Mouse (Mus musculus) forebrain, embryonic 10.5 days (tissue): ENCODE measurements at regions not wholly inside any gene's neighbourhood (a gene's known extent, or its start where the extent isn't known, plus 50 kb on each side); places are given as distances from the start of the nearest gene placed in this dataset.

Experiments used
- DNase-seq: peaks from one replicate; pipeline ENCODE4 v3.0.0-alpha.2; 2017; ENCODE audit warnings: low spot score; ENCODE audit errors: extremely low spot score
- H3K27ac ChIP-seq: fragments of 300-500 bp; sonication (generic); 2 replicates; pipeline ENCODE4 v1.5.1; 2016; ENCODE audit warnings: mild to moderate bottlenecking
- H3K27me3 ChIP-seq: fragments of 300-500 bp; sonication (generic); 2 replicates; pipeline ENCODE4 v1.6.1; 2016; ENCODE audit warnings: mild to moderate bottlenecking; ENCODE audit not compliant: poor library complexity, severe bottlenecking
- H3K36me3 ChIP-seq: fragments of 300-500 bp; sonication (generic); replicated peaks from 2 replicates; pipeline ENCODE4 v1.6.1; 2016; ENCODE audit warnings: mild to moderate bottlenecking, moderate library complexity
- H3K4me1 ChIP-seq: fragments of 300-500 bp; sonication (generic); 2 replicates; pipeline ENCODE4 v1.6.1; 2016
- H3K4me3 ChIP-seq: fragments of 300-500 bp; sonication (generic); 2 replicates; pipeline ENCODE4 v1.5.1; 2016; ENCODE audit warnings: mild to moderate bottlenecking, moderate library complexity
- H3K9me3 ChIP-seq: fragments of 300-500 bp; sonication (generic); 2 replicates; pipeline ENCODE4 v1.6.1; 2016; ENCODE audit warnings: mild to moderate bottlenecking, moderate library complexity
- whole genome bisulfite sequencing: fragments of 180-500 bp; shearing (Covaris S2); methylation state at CpG from one replicate; pipeline ENCODE4 v1.1.7; 2016; 5-methylcytosine and 5-hydroxymethylcytosine counted together

DNA sequence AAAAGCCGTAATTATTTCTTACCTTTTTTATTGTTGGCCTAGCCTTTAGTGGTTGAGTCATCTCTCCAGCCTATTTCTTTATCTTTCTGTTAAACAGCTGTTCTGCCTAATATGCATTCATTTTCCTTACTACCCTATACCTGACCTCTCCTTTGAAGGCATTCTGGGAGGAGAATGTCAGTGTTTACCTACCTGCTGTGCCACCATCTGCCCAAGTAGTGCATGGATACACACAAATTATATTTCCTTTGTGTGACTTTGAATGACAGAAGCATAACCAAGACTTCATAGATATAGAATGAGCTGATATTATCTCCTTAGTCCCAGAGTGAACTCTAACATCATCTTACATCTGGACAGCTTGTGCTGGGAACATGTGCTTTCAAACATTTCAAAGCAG, 293.5 kb upstream of the Tom1l1 start:
- H3K4me1 ChIP-seq: no peaks in the 10 kb centered on the region
- H3K27ac ChIP-seq: no peak overlapping the region
- no peak overlapping the region for H3K4me3 ChIP-seq
- H3K36me3 ChIP-seq: no peaks in the 10 kb centered on the region
- no peaks in the 10 kb centered on the region for H3K9me3 ChIP-seq
- DNase-seq: no peak
- WGBS: 90% methylated on average over 1 of the region's 1 CpGs
- H3K27me3 ChIP-seq: no peaks in the 10 kb centered on the region

DNA sequence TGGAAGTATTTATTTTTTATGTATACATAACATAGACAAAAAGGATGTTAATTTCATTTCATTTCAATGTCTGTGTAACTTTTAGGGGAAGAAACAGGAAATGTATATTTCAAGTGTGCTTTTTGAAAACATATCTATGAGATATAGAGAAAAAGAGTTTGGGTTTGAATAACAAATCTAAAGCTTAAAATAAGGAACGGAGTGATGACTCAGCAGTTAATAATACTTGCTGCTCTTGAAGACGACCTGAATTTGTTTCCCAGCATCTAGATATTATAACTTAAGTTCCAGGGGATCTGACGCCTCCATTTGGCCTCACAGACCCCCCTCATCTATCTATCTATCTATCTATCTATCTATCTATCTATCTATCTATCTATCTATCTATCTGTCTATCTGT, 290.1 kb upstream of the Tom1l1 start:
- H3K27ac ChIP-seq: no peak overlapping the region
- no peaks in the 10 kb centered on the region for H3K4me1 ChIP-seq
- WGBS: 82% methylated on average over 3 of the region's 3 CpGs
- H3K36me3 ChIP-seq: no peaks in the 10 kb centered on the region
- DNase-seq: no peak
- no peaks in the 10 kb centered on the region for H3K27me3 ChIP-seq
- H3K9me3 ChIP-seq: no peaks in the 10 kb centered on the region
- H3K4me3 ChIP-seq: no peak overlapping the region

DNA sequence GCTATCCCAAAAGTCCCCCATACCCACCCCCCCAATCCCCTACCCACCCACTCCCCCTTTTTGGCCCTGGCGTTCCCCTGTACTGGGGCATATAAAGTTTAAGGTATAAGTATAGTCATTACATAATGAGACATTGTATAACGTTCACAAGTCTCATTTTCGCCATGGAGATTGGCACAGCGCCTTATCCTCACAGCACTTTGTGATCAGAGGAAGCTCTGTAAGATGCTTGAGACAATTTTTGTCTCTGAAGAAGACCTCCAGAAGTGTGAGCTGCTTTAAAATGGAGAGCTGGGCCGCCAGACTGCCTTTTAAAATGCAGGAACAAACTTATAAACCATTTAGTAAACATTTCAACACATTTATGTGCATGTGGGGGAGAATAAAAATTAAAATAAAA, 252.9 kb upstream of the Tom1l1 start:
- H3K27me3 ChIP-seq: no peaks in the 10 kb centered on the region
- no peak overlapping the region for H3K27ac ChIP-seq
- 89% methylated on average over 5 of the region's 5 CpGs for WGBS
- H3K4me3 ChIP-seq: no peak overlapping the region
- no peaks in the 10 kb centered on the region for H3K4me1 ChIP-seq
- H3K36me3 ChIP-seq: no peaks in the 10 kb centered on the region
- H3K9me3 ChIP-seq: no peaks in the 10 kb centered on the region
- DNase-seq: no peak

DNA sequence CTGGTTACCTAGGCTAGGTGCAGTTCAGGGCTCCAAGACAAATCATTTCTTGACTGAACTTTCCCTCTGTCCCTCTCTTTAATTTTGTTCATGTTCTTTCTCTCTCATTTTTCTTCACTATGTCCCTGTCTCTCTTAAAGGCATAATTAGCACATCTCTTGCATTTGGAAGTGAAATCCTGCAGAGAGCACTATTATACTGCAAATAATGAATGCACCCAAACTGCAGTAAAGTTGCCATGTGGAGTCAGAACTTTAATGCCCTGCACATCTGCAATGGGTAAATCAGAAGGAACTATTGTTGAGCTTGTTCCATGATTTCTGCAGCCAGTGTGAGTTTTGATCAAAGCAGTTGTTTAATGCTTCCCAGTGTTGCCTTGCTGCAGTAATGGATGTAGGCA, 237.6 kb upstream of the Tom1l1 start:
- no peaks in the 10 kb centered on the region for H3K36me3 ChIP-seq
- DNase-seq: no peak
- H3K4me3 ChIP-seq: no peak overlapping the region

GRCm38 (mm10) chr11:90917782-90918181, 229.6 kb upstream of the Tom1l1 start:
- Histone ChIP-seq H3K4me1 (no peaks in the 10 kb centered on the region), H3K4me3 (no peak overlapping the region), H3K9me3 (no peaks in the 10 kb centered on the region), H3K27ac (no peak overlapping the region), H3K27me3 (no peaks in the 10 kb centered on the region), H3K36me3 (no peaks in the 10 kb centered on the region)
- no peak for DNase-seq
- 84% methylated on average over 3 of the region's 3 CpGs for WGBS

More for the DNA sequence above, 237.6 kb upstream of the Tom1l1 start:
- no peak overlapping the region for H3K27ac ChIP-seq
- H3K9me3 ChIP-seq: no peaks in the 10 kb centered on the region
- no peaks in the 10 kb centered on the region for H3K4me1 ChIP-seq
- no peaks in the 10 kb centered on the region for H3K27me3 ChIP-seq

DNA sequence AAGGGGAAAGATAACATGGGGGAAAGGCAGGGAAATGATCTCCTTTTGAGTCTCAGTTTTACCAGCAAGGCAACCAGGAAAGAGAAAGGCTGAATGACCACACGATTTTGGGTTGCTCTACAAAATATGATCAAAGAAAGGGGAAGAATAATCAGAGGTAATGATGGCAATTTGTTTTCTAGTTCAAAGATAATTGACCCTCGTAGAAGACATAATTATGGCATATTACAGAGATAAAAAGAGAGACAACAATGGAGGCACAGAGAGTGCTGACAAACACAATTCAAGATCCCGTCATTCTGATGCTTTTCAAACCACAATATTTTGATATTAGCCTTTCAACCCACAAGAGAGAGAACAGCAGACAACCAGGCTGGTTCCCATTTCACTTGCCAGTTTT, 206.1 kb upstream of the Tom1l1 start:
- WGBS: 79% methylated on average over 3 of the region's 3 CpGs
- no peak for DNase-seq
- Histone ChIP-seq H3K36me3 (no peaks in the 10 kb centered on the region), H3K4me3 (no peak overlapping the region), H3K4me1 (no peaks in the 10 kb centered on the region), H3K27ac (no peak overlapping the region), H3K9me3 (no peaks in the 10 kb centered on the region), H3K27me3 (no peaks in the 10 kb centered on the region)

DNA sequence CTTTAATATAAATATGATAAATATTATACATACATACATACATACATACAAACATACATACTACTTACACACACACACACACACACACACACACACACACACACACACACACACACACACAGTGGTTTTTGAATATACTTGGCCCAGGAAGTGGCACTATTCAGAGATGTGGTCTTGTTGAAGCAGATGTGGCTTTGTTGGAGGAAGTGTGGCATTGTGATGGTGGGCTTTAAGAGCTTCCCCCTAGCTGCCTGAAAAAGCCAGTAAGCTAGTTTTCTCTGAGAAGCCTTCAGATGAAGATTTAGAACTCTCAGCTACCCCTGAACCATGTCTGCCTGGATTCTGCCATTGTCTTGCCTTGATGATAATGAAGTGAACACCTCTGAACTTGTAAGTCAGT, 185.0 kb upstream of the Tom1l1 start:
- no peaks in the 10 kb centered on the region for H3K36me3 ChIP-seq
- DNase-seq: no peak
- no peaks in the 10 kb centered on the region for H3K4me1 ChIP-seq
- H3K27me3 ChIP-seq: no peaks in the 10 kb centered on the region
- H3K4me3 ChIP-seq: no peak overlapping the region
- no peaks in the 10 kb centered on the region for H3K9me3 ChIP-seq
- H3K27ac ChIP-seq: no peak overlapping the region

DNA sequence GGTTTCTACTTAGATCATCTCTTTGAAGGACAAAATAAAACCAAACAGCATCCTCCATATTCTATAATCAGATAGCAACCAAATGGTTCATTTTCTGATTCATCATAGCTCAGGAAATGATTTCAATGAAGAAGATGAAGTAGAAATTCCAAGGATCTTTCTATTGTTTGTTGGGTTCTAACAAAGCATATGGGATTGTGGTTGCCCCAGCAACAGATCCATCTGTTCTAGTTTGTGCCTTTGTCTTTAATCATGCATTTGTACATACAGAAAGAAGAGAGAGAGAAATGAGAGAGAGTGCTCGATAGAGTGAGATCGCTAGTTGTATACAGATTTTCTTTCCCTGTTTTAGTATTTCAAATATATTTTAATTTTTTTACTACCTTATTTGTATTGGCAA, 183.5 kb upstream of the Tom1l1 start:
- 82% methylated on average over 2 of the region's 2 CpGs for WGBS
- no peak for DNase-seq
- H3K9me3 ChIP-seq: no peaks in the 10 kb centered on the region
- no peaks in the 10 kb centered on the region for H3K4me1 ChIP-seq
- no peak overlapping the region for H3K4me3 ChIP-seq
- H3K36me3 ChIP-seq: no peaks in the 10 kb centered on the region
- H3K27ac ChIP-seq: no peak overlapping the region
- H3K27me3 ChIP-seq: no peaks in the 10 kb centered on the region

- H3K4me3 ChIP-seq: no peak overlapping the region
- no peak for DNase-seq
- H3K36me3 ChIP-seq: no peaks in the 10 kb centered on the region
- H3K27ac ChIP-seq: no peak overlapping the region
- 86% methylated on average over 4 of the region's 4 CpGs for WGBS
- H3K9me3 ChIP-seq: no peaks in the 10 kb centered on the region
- H3K27me3 ChIP-seq: no peaks in the 10 kb centered on the region
- no peaks in the 10 kb centered on the region for H3K4me1 ChIP-seq
These were observed 176.0 kb upstream of the Tom1l1 start for GRCm38 (mm10) chr11:90863981-90864760.

DNA sequence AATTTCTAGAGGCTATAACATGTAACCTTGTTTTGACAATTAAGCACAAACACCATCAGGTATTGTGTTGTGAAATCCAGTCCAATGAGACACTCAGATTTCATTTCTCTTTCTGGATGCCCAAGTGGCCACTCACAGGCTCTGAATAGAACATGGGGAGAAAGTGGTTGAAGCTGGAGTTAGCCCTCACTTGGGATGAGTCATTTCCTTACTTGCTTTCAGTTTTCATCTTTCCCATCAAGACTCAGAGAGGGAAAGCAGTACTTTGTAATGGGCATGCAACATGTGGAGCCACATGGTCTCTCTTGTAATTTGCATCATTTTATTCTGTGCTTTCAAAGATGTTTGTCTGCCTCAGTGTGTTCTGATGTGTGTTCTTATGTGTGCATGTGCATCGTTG, 167.6 kb upstream of the Tom1l1 start:
- 89% methylated on average over 1 of the region's 1 CpGs for WGBS
- H3K4me1 ChIP-seq: no peaks in the 10 kb centered on the region; the same call in 1 of the 2 replicates

GRCm38 (mm10) chr11:90855324-90855723, 167.2 kb upstream of the Tom1l1 start:
- Histone ChIP-seq H3K27me3 (no peaks in the 10 kb centered on the region), H3K4me3 (no peak overlapping the region), H3K9me3 (no peaks in the 10 kb centered on the region), H3K36me3 (no peaks in the 10 kb centered on the region), H3K4me1 (no peaks in the 10 kb centered on the region; the same call in 1 of the 2 replicates), H3K27ac (no peak overlapping the region)
- DNase-seq: no peak
- 63% methylated on average over 3 of the region's 3 CpGs for WGBS

More for the DNA sequence above, 167.6 kb upstream of the Tom1l1 start:
- no peak for DNase-seq
- Histone ChIP-seq H3K27me3 (no peaks in the 10 kb centered on the region), H3K27ac (no peak overlapping the region), H3K36me3 (no peaks in the 10 kb centered on the region), H3K4me3 (no peak overlapping the region), H3K9me3 (no peaks in the 10 kb centered on the region)

DNA sequence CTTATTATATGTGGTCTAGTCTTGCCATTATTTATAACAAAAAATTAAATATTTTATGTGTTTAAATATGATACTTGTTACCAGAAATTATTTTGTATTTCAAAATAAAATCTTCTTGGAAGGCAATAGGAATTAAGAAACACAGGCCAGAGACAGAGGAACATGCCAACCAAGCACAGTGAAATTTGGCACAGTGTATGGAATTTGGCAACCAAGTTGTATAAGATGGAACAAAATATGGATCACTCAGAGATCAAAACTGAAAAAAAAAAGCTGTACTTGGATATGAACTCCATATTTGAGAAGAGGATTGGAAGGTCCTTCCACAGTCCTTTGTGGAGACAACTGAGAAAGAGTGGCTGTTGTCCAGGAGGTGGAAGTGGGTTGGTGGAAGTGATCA, 163.1 kb upstream of the Tom1l1 start:
- DNase-seq: no peak
- H3K27ac ChIP-seq: no peak overlapping the region
- H3K9me3 ChIP-seq: no peaks in the 10 kb centered on the region
- H3K27me3 ChIP-seq: no peaks in the 10 kb centered on the region
- no peaks in the 10 kb centered on the region for H3K36me3 ChIP-seq
- no peak overlapping the region for H3K4me3 ChIP-seq
- no peaks in the 10 kb centered on the region; the same call in 1 of the 2 replicates for H3K4me1 ChIP-seq

DNA sequence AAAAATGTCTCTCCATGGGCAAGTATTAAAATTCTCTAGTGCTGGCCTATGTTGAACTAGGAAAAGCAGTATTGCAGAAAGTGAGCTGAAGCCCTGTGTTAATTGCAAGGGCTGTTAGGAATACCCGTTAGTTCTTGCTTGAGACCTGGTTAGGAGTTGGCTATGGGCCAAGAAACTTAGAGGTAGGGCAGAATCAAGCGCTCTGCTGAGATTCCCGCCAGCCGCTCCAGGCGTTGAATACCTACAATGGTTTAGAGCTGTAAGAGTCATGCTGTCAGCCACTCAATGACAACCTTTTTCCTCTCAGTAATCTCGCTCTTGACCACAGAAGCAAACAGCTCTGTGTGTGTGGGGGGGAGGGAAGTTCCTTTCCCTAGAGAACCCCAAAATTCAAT, 156.8 kb upstream of the Tom1l1 start:
- peaks cover 8% of the 10 kb centered on the region; the same call in 1 of the 2 replicates for H3K9me3 ChIP-seq
- DNase-seq: no peak
- H3K4me1 ChIP-seq: no peaks in the 10 kb centered on the region
- no peak overlapping the region for H3K27ac ChIP-seq
- H3K4me3 ChIP-seq: no peak overlapping the region
- no peaks in the 10 kb centered on the region for H3K36me3 ChIP-seq
- 86% methylated on average over 6 of the region's 6 CpGs for WGBS
- H3K27me3 ChIP-seq: no peaks in the 10 kb centered on the region
